Comparison of ENCODE assay signal across 7 mouse cellular contexts in the genomic region with DNA sequence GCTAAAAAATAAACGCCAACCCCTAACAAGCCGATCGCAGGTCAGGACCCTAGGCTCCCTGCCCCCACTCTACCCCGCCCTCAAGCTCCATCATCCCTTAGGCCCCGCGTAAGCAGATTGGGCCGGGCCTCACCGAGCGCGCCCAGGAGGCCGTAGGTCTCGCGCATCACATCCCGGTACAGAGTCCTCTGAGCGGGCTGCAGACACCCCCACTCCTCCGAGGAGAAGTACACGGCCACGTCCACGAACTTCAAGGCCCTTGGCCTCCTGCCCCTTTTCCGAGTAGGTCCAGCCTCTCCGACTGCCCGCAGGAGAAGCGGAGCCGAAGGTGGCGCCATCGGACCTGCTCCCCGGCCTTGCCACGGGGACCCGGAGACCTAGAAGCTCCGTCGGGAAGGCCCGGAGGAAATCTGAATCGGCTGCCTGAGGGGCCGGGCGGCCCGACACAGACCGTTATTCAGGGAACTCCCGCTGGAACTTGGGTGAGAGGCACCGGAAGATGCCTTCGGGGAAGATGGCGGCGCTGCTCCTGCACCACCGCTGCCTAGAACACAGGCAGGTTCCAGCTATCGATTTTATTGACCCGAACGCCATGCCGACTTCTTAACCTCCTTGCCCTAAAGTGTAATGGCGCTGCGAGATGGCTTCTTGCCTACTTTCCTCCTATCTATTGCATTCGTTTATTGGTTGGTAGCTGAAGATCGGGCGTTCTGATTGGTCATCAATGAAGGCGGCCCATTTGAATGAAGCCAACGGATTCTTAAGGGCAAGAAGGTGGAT. TPM values are rescaled to one million over a fixed set of nuclear protein-coding genes. Genes with fewer than 3 reads are reported as not detected.
DNase-seq lines count a peak whose midpoint lies in the region; ATAC-seq lines count a peak whose summit lies in the region.

A gene (minus strand): TSS at position 638 of the 780 bp plus-strand sequence.

- H3K36me3 ChIP-seq in intestine, embryonic 15.5 days: peaks cover 24% of the 10 kb centered on the region
- peaks cover 71% of the 10 kb centered on the region for H3K36me3 ChIP-seq in midbrain, embryonic 10.5 days

- DNase-seq in adrenal gland, adult 2 months: peak; percentile 95
- peak; percentile 94 for DNase-seq in embryo, embryonic 11.5 days (ENCODE audit: low read depth, low spot score)
- peak; percentile 86 to 90 for DNase-seq in gastrocnemius, postnatal 36 days
- peak; percentile 93 to 98 for DNase-seq in left cerebral cortex, postnatal 25 days (ENCODE audit: low spot score in 2 of 2)
- peak; percentile 93 for DNase-seq in midbrain, embryonic 10.5 days (ENCODE audit: low spot score)
- DNase-seq in right cerebral cortex, postnatal 4 days: peak; percentile 85

- H3K4me2 ChIP-seq in intestine, embryonic 15.5 days (replicated peaks): peak within 1 kb of the TSS; percentile 72

- H3K4me3 ChIP-seq in intestine, embryonic 15.5 days (replicated peaks): peak within 1 kb of the TSS; percentile 91
- H3K4me3 ChIP-seq in midbrain, embryonic 10.5 days: peak within 1 kb of the TSS; percentile 93

- H3K27me3 ChIP-seq in intestine, embryonic 15.5 days (replicated peaks): no peaks in the 10 kb centered on the region
- H3K27me3 ChIP-seq in midbrain, embryonic 10.5 days (ENCODE audit: low read depth, poor library complexity, severe bottlenecking): no peaks in the 10 kb centered on the region

- peak within 1 kb of the TSS; percentile 96 for H3K27ac ChIP-seq in intestine, embryonic 15.5 days
- peak within 1 kb of the TSS; percentile 99 for H3K27ac ChIP-seq in midbrain, embryonic 10.5 days (replicated peaks)

- H3K4me1 ChIP-seq in intestine, embryonic 15.5 days (replicated peaks): peaks cover 24% of the 10 kb centered on the region
- H3K4me1 ChIP-seq in midbrain, embryonic 10.5 days: peaks cover 53% of the 10 kb centered on the region

- peak within 1 kb of the TSS; percentile 92 for H3K9ac ChIP-seq in intestine, embryonic 15.5 days

- intact Hi-C loops in gastrocnemius, postnatal 36 days (cut with DNase I): no loop called here
- intact Hi-C loops in left cerebral cortex, postnatal 25 days (cut with DNase I): loop anchor here (2.0 kb wide), 1 partner anchor 22 kb away; no protein-coding TSS in a partner anchor

- WGBS in intestine, embryonic 15.5 days: under 1% methylated on average over 54 of the region's 54 CpGs
- under 1% methylated on average over 54 of the region's 54 CpGs for whole genome bisulfite sequencing in midbrain, embryonic 10.5 days

- no peaks in the 10 kb centered on the region for H3K9me3 ChIP-seq in intestine, embryonic 15.5 days
- no peaks in the 10 kb centered on the region for H3K9me3 ChIP-seq in midbrain, embryonic 10.5 days (replicated peaks)

- peak; percentile 95 for ATAC-seq in intestine, embryonic 15.5 days

RNA-seq across cellular contexts. Expression of the gene that starts here (rescaled TPM):
- total RNA-seq in adrenal gland, adult 2 months (2021): 1 to 10 TPM; 3.9 to 4.6 TPM
- polyA plus RNA-seq in adrenal gland, adult 2 months (2012; rRNA removed): 7.0 and 7.1 TPM in 2 replicates
- under 1 TPM; 0.69 to 0.87 TPM for total RNA-seq in gastrocnemius, postnatal 36 days (2021)
- 5.6 and 5.9 TPM in 2 replicates for polyA plus RNA-seq in intestine, embryonic 15.5 days (2015; fragmentation: Nextera tagmentation; extraction: Ambion mirVana)
- 1 to 10 TPM; 5.8 to 8.2 TPM for total RNA-seq in left cerebral cortex, postnatal 25 days (2021)
- polyA plus RNA-seq in midbrain, embryonic 10.5 days (2016; fragmentation: Nextera tagmentation; extraction: Ambion mirVana): 13.9 and 16.4 TPM in 2 replicates

Comparison
In these comparisons a context has a peak if more than half of its experiments do, and no peak if none do; other contexts are left out.
1. Peak in every context shown above with its lines: DNase-seq, ATAC-seq, H3K4me3 ChIP-seq and H3K27ac ChIP-seq.
2. Peak in DNase-seq in gastrocnemius, postnatal 36 days; RNA of the gene not detected or under 1 TPM.